Mouse (Mus musculus) limb, embryonic 10.5 days (tissue): ENCODE measurements around the gene Thsd4. TPM values are rescaled to one million over a fixed set of nuclear protein-coding genes. Genes with fewer than 3 reads are reported as not detected.

Experiments
- DNase-seq: peaks from one replicate; pipeline ENCODE4 v3.0.0-alpha.2; 2017; ENCODE audit warnings: low spot score
- H3K27ac ChIP-seq: fragments of 300-500 bp; sonication (generic); 2 replicates; pipeline ENCODE4 v1.5.1; 2016; ENCODE audit warnings: mild to moderate bottlenecking
- H3K27me3 ChIP-seq: fragments of 300-500 bp; sonication (generic); 2 replicates; pipeline ENCODE4 v1.6.1; 2016; ENCODE audit warnings: low read depth, mild to moderate bottlenecking; ENCODE audit not compliant: poor library complexity, severe bottlenecking
- H3K36me3 ChIP-seq: fragments of 300-500 bp; sonication (generic); 2 replicates; pipeline ENCODE4 v1.6.1; 2016; ENCODE audit warnings: mild to moderate bottlenecking, moderate library complexity
- H3K4me1 ChIP-seq: fragments of 300-500 bp; sonication (generic); 2 replicates; pipeline ENCODE4 v1.6.1; 2016
- H3K4me3 ChIP-seq: fragments of 300-500 bp; sonication (generic); 2 replicates; pipeline ENCODE4 v1.5.1; 2016; ENCODE audit warnings: mild to moderate bottlenecking, moderate library complexity
- H3K9me3 ChIP-seq: fragments of 300-500 bp; sonication (generic); replicated peaks from 2 replicates; pipeline ENCODE4 v1.6.1; 2016; ENCODE audit warnings: mild to moderate bottlenecking
- WGBS: fragments of 180-500 bp; shearing (Covaris S2); methylation state at CpG from one replicate; pipeline ENCODE4 v1.1.7; 2016; 5-methylcytosine and 5-hydroxymethylcytosine counted together
- polyA plus RNA-seq: library from polyadenylated mRNA; unstranded; fragments of >200 nt; fragmentation: Nextera tagmentation; extraction: Ambion mirVana; gene quantifications from 2 replicates; pipeline ENCODE4 v1.2.1, GENCODE M21; 2016

Thsd4 gene
- polyA plus RNA-seq, 1 experiment from 2014 or later, result 11.8 TPM

GRCm38 (mm10) chr9:60106106-60106505 is 415.7 kb downstream of the Thsd4 start:
- Histone ChIP-seq H3K27me3 (no peaks in the 10 kb centered on the region), H3K36me3 (no peaks in the 10 kb centered on the region), H3K4me1 (peaks cover 14% of the 10 kb centered on the region), H3K4me3 (no peak overlapping the region), H3K27ac (no peak overlapping the region), H3K9me3 (no peaks in the 10 kb centered on the region)
- no peak for DNase-seq
- WGBS, result 57% methylated on average over 1 of the region's 1 CpGs

GRCm38 (mm10) chr9:60094211-60094610 is 427.6 kb downstream of the Thsd4 start:
- 0 out of 2 replicates have a peak, but pooled peaks cover 4% of the 10 kb centered on the region for H3K27me3 ChIP-seq
- 85% methylated on average over 1 of the region's 1 CpGs for WGBS
- no peak overlapping the region for H3K4me3 ChIP-seq
- peak overlapping the region; percentile 38; the same call in 1 of the 2 replicates for H3K27ac ChIP-seq
- H3K9me3 ChIP-seq, result no peaks in the 10 kb centered on the region
- no peaks in the 10 kb centered on the region for H3K36me3 ChIP-seq
- DNase-seq, result no peak
- H3K4me1 ChIP-seq, result peaks cover 72% of the 10 kb centered on the region

DNA sequence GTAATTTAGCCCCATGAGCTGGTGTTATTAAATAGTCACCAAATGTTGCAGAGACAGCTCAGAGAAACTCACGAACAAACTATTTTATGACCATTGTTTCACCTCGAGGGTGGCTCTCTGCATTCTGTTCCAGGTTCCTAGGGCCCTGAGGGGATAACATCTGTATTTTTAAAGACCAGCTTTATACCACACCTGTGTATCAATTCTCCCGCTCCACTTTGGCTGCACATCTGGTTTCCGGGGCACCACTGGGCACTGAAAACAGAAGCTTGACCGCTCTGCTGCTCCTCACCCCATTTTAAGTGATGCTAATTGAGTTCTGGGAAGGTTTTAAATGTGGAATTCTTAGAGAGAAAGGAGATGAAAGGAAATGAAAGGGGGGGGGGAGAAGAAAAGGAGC is 429.4 kb downstream of the Thsd4 start:
- Histone ChIP-seq H3K4me1 (peaks cover 60% of the 10 kb centered on the region), H3K36me3 (no peaks in the 10 kb centered on the region), H3K27me3 (0 out of 2 replicates have a peak, but pooled peaks cover 4% of the 10 kb centered on the region), H3K4me3 (no peak overlapping the region), H3K27ac (peak overlapping the region; percentile 75), H3K9me3 (no peaks in the 10 kb centered on the region)
- peak; percentile 41 for DNase-seq
- 27% methylated on average over 5 of the region's 5 CpGs for WGBS

DNA sequence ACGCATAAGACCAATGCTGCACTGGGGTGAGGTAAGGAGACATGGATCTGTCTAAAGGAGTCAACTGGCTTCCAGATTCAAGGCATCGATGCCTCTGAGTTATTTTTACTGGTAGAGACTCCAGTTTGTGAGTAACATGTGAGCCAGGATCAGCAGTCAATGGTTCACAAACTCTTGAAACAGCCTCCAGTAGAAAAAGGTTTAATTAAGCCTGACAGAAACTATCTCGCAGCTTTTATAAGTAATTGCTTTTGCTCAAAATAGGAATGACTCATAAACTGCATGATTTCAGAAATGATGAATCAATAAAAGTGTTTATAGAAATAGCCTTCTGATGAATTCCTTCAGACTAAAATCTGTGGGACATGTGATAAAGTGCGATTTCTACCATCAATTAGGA is 432.4 kb downstream of the Thsd4 start:
- no peaks in the 10 kb centered on the region for H3K36me3 ChIP-seq
- peaks cover 50% of the 10 kb centered on the region for H3K4me1 ChIP-seq
- H3K9me3 ChIP-seq, result no peaks in the 10 kb centered on the region
- no peaks in the 10 kb centered on the region for H3K27me3 ChIP-seq
- no peak overlapping the region for H3K27ac ChIP-seq
- 83% methylated on average over 4 of the region's 4 CpGs for WGBS
- no peak overlapping the region for H3K4me3 ChIP-seq
- DNase-seq, result no peak

- H3K4me1 ChIP-seq, result peaks cover 46% of the 10 kb centered on the region
- no peak for DNase-seq
- H3K4me3 ChIP-seq, result no peak overlapping the region
- 56% methylated on average over 5 of the region's 5 CpGs for whole genome bisulfite sequencing
- H3K27ac ChIP-seq, result no peak overlapping the region
- H3K9me3 ChIP-seq, result no peaks in the 10 kb centered on the region
- H3K27me3 ChIP-seq, result no peaks in the 10 kb centered on the region
- no peaks in the 10 kb centered on the region for H3K36me3 ChIP-seq
Observed at GRCm38 (mm10) chr9:60088101-60088500, 433.7 kb downstream of the Thsd4 start.

GRCm38 (mm10) chr9:60082107-60082581 is 439.7 kb downstream of the Thsd4 start:
- Histone ChIP-seq H3K27ac (peak overlapping the region; percentile 69), H3K4me3 (peak overlapping the region; percentile 8; the same call in 1 of the 2 replicates), H3K4me1 (peaks cover 25% of the 10 kb centered on the region), H3K36me3 (no peaks in the 10 kb centered on the region), H3K27me3 (no peaks in the 10 kb centered on the region), H3K9me3 (no peaks in the 10 kb centered on the region)
- peak; percentile 46 for DNase-seq
- 6% methylated on average over 5 of the region's 5 CpGs for WGBS

DNA sequence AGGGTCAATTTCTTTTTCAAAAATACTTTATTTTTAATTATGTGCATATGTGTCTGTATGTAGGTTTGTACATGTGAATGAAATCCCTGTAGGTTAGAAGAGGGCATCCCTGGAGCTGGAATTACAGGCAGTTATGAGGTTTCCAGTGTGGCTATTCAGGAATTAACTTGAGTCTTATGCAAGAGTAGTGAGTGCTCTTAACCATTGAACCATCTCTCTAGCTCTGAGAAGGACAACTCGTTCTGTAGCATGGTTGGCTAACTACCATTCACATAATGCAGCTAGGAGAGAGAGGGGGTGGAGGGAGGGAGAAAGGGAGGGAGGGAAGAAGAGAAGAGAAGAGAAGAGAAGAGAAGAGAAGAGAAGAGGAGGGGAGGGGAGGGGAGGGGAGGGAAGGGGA is 444.1 kb downstream of the Thsd4 start:
- Histone ChIP-seq H3K9me3 (no peaks in the 10 kb centered on the region), H3K27me3 (no peaks in the 10 kb centered on the region), H3K36me3 (no peaks in the 10 kb centered on the region), H3K4me3 (no peak overlapping the region), H3K27ac (no peak overlapping the region), H3K4me1 (peaks cover 16% of the 10 kb centered on the region)
- 71% methylated on average over 1 of the region's 1 CpGs for WGBS
- no peak for DNase-seq

GRCm38 (mm10) chr9:60076396-60076795 is 445.4 kb downstream of the Thsd4 start:
- H3K27ac ChIP-seq, result no peak overlapping the region
- H3K9me3 ChIP-seq, result no peaks in the 10 kb centered on the region
- H3K4me3 ChIP-seq, result no peak overlapping the region
- H3K36me3 ChIP-seq, result no peaks in the 10 kb centered on the region
- peaks cover 15% of the 10 kb centered on the region for H3K4me1 ChIP-seq
- no peaks in the 10 kb centered on the region for H3K27me3 ChIP-seq
- DNase-seq, result no peak
- WGBS, result 72% methylated on average over 4 of the region's 4 CpGs

GRCm38 (mm10) chr9:60071620-60072263 is 450.1 kb downstream of the Thsd4 start:
- Histone ChIP-seq H3K27me3 (no peaks in the 10 kb centered on the region), H3K4me3 (no peak overlapping the region), H3K4me1 (peaks cover 22% of the 10 kb centered on the region), H3K27ac (no peak overlapping the region), H3K9me3 (no peaks in the 10 kb centered on the region), H3K36me3 (no peaks in the 10 kb centered on the region)
- 70% methylated on average over 5 of the region's 5 CpGs for WGBS
- no peak for DNase-seq

GRCm38 (mm10) chr9:60067241-60067640 is 454.6 kb downstream of the Thsd4 start:
- peaks cover 21% of the 10 kb centered on the region for H3K4me1 ChIP-seq
- no peak overlapping the region for H3K4me3 ChIP-seq
- no peaks in the 10 kb centered on the region for H3K27me3 ChIP-seq
- no peaks in the 10 kb centered on the region for H3K36me3 ChIP-seq
- 92% methylated on average over 8 of the region's 8 CpGs for WGBS
- H3K9me3 ChIP-seq, result no peaks in the 10 kb centered on the region
- no peak overlapping the region for H3K27ac ChIP-seq
- no peak for DNase-seq

DNA sequence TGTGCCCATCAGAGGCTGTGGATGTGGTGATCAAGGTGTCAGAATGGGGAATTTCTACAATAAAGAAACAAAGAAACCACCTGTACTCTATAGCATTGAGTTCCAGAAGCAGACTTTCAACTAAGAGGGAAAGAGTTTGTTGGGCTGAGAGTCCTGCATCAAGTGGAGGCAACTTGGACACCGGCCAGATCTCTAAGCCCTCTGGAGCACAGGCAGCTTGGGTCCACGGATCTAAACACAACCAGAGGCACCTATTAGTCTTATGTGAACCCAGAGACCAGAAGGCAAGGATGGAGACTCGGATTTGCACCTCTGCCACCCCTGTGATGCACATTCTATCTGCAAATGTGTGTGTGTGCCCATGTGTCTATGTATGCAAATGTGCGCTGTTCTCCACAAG is 456.7 kb downstream of the Thsd4 start:
- DNase-seq, result no peak
- no peak overlapping the region for H3K27ac ChIP-seq
- H3K27me3 ChIP-seq, result no peaks in the 10 kb centered on the region
- 0 out of 2 replicates have a peak, but pooled peaks cover 5% of the 10 kb centered on the region for H3K4me1 ChIP-seq
- H3K36me3 ChIP-seq, result no peaks in the 10 kb centered on the region
- H3K4me3 ChIP-seq, result no peak overlapping the region
- no peaks in the 10 kb centered on the region for H3K9me3 ChIP-seq
- 96% methylated on average over 4 of the region's 4 CpGs for WGBS

DNA sequence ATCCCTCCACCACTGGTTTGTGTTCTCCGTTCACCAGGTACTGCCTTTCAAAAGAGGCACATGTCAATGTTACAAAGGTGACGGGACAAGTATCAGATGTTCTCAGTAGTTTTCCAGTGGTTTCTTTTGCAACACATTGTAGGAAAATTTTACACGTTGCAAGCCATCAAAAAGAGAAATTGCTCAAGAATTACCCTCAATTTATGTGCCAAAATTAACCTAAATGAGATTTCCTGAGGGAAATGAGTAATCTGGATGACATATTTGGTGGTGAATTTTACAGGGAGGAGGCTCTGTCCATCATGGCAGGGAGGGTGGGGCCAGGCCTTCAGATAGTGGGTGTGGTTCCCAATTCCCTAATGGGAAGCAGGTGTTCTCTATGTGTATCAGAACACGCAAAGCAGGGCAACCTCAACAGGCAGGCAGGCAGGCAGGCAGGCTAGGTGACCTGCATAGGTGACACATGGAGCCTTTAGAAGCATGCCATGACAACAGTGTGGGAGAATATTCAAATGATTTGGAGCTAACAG is 458.6 kb downstream of the Thsd4 start:
- H3K4me3 ChIP-seq, result no peak overlapping the region
- 69% methylated on average over 4 of the region's 4 CpGs for WGBS
- H3K9me3 ChIP-seq, result no peaks in the 10 kb centered on the region
- DNase-seq, result no peak
- H3K36me3 ChIP-seq, result no peaks in the 10 kb centered on the region
- no peaks in the 10 kb centered on the region for H3K27me3 ChIP-seq
- H3K4me1 ChIP-seq, result 0 out of 2 replicates have a peak, but pooled peaks cover 5% of the 10 kb centered on the region
- no peak overlapping the region for H3K27ac ChIP-seq

GRCm38 (mm10) chr9:60056131-60056530 is 465.7 kb downstream of the Thsd4 start:
- 83% methylated on average over 5 of the region's 5 CpGs for WGBS
- Histone ChIP-seq H3K27ac (0 out of 2 replicates have a peak overlapping the region, but pooled peaks have one; percentile 20), H3K36me3 (no peaks in the 10 kb centered on the region), H3K4me1 (peaks cover 4% of the 10 kb centered on the region), H3K4me3 (no peak overlapping the region), H3K9me3 (no peaks in the 10 kb centered on the region), H3K27me3 (no peaks in the 10 kb centered on the region)
- no peak for DNase-seq
